Mouse (Mus musculus): ENCODE data around the gene Map3k21. TPM values are rescaled to one million over a fixed set of nuclear protein-coding genes. Genes with fewer than 3 reads are reported as not detected.

Map3k21 gene
- total and polyA plus RNA-seq, 2 experiments = 2.6 to 3.9 TPM

- H3K36me3 ChIP-seq (ENCODE audit: control insufficient read depth, insufficient read depth, low read length) = no peaks in the 10 kb centered on the region
- 79% methylated on average over 9 of the region's 9 CpGs for WGBS
- no peaks in the 10 kb centered on the region for H3K79me2 ChIP-seq (ENCODE audit: control insufficient read depth, insufficient read depth, low read length)
- H3K4me1 ChIP-seq (ENCODE audit: control insufficient read depth, insufficient read depth, low read length) = no peaks in the 10 kb centered on the region
- peaks cover 5% of the 10 kb centered on the region for H3K27me3 ChIP-seq (ENCODE audit: control insufficient read depth, insufficient read depth, low read length)
- TF ChIP-seq POLR2A (IDR thresholded peaks at IDR 0.05; ENCODE audit: extremely low read depth, insufficient read depth, low read length) = no peak
- TF ChIP-seq CTCF (IDR thresholded peaks at IDR 0.05; ENCODE audit: low read depth, low read length) = no peak
- no peak overlapping the region for H3K27ac ChIP-seq (replicated peaks; ENCODE audit: insufficient read depth, low read depth, low read length)
- no peak for DNase-seq (ENCODE audit: extremely low read depth, low read depth, low spot score)
- H3K9ac ChIP-seq (ENCODE audit: low read depth, low read length) = no peak overlapping the region
- no peak overlapping the region for H3K4me3 ChIP-seq (ENCODE audit: insufficient read depth, low read depth, low read length)
Observed at GRCm38 (mm10) chr8:125993636-125994035, 83.4 kb downstream of the Map3k21 start.

GRCm38 (mm10) chr8:125995101-125995986 is 85.1 kb downstream of the Map3k21 start, which contains the start of gene Kcnk1:
TSS of gene Kcnk1 (plus strand) at chr8:125995170.
- no peak within 1 kb of the TSS for H3K27ac ChIP-seq (replicated peaks; ENCODE audit: insufficient read depth, low read depth, low read length)
- no peaks in the 10 kb centered on the region for H3K79me2 ChIP-seq (ENCODE audit: control insufficient read depth, insufficient read depth, low read length)
- H3K36me3 ChIP-seq (ENCODE audit: control insufficient read depth, insufficient read depth, low read length) = no peaks in the 10 kb centered on the region
- H3K9ac ChIP-seq (ENCODE audit: low read depth, low read length) = peak within 1 kb of the TSS; percentile 4; the same call in 1 of the 2 replicates
- TF ChIP-seq POLR2A (IDR thresholded peaks at IDR 0.05; ENCODE audit: extremely low read depth, insufficient read depth, low read length) (no peak), CTCF (IDR thresholded peaks at IDR 0.05; ENCODE audit: low read depth, low read length) (no peak)
- no peak for DNase-seq (ENCODE audit: extremely low read depth, low read depth, low spot score)
- H3K4me1 ChIP-seq (ENCODE audit: control insufficient read depth, insufficient read depth, low read length) = no peaks in the 10 kb centered on the region
- WGBS = 3% methylated on average over 73 of the region's 73 CpGs
- H3K27me3 ChIP-seq (ENCODE audit: control insufficient read depth, insufficient read depth, low read length) = peaks cover 8% of the 10 kb centered on the region
- H3K4me3 ChIP-seq (ENCODE audit: insufficient read depth, low read depth, low read length) = peak within 1 kb of the TSS; percentile 32; the same call in 1 of the 2 replicates

- Histone ChIP-seq H3K27ac (replicated peaks; ENCODE audit: insufficient read depth, low read depth, low read length) (no peak overlapping the region), H3K79me2 (ENCODE audit: control insufficient read depth, insufficient read depth, low read length) (no peaks in the 10 kb centered on the region), H3K4me3 (ENCODE audit: insufficient read depth, low read depth, low read length) (no peak overlapping the region), H3K36me3 (ENCODE audit: control insufficient read depth, insufficient read depth, low read length) (no peaks in the 10 kb centered on the region), H3K4me1 (ENCODE audit: control insufficient read depth, insufficient read depth, low read length) (no peaks in the 10 kb centered on the region), H3K27me3 (ENCODE audit: control insufficient read depth, insufficient read depth, low read length) (peaks cover 8% of the 10 kb centered on the region), H3K9ac (ENCODE audit: low read depth, low read length) (no peak overlapping the region)
- WGBS = 15% methylated on average over 14 of the region's 14 CpGs
- DNase-seq (ENCODE audit: extremely low read depth, low read depth, low spot score) = no peak
- no peak for TF ChIP-seq POLR2A (IDR thresholded peaks at IDR 0.05; ENCODE audit: extremely low read depth, insufficient read depth, low read length)
- no peak for TF ChIP-seq CTCF (IDR thresholded peaks at IDR 0.05; ENCODE audit: low read depth, low read length)
Observed at GRCm38 (mm10) chr8:125996031-125996839, 86.0 kb downstream of the Map3k21 start.

- H3K4me1 ChIP-seq (ENCODE audit: control insufficient read depth, insufficient read depth, low read length) = no peaks in the 10 kb centered on the region
- DNase-seq (ENCODE audit: extremely low read depth, low read depth, low spot score) = no peak
- H3K79me2 ChIP-seq (ENCODE audit: control insufficient read depth, insufficient read depth, low read length) = no peaks in the 10 kb centered on the region
- H3K4me3 ChIP-seq (ENCODE audit: insufficient read depth, low read depth, low read length) = no peak overlapping the region
- H3K9ac ChIP-seq (ENCODE audit: low read depth, low read length) = no peak overlapping the region
- H3K27ac ChIP-seq (replicated peaks; ENCODE audit: insufficient read depth, low read depth, low read length) = no peak overlapping the region
- H3K27me3 ChIP-seq (ENCODE audit: control insufficient read depth, insufficient read depth, low read length) = peaks cover 8% of the 10 kb centered on the region
- WGBS = 19% methylated on average over 6 of the region's 6 CpGs
- TF ChIP-seq CTCF (IDR thresholded peaks at IDR 0.05; ENCODE audit: low read depth, low read length) (no peak), POLR2A (IDR thresholded peaks at IDR 0.05; ENCODE audit: extremely low read depth, insufficient read depth, low read length) (no peak)
- H3K36me3 ChIP-seq (ENCODE audit: control insufficient read depth, insufficient read depth, low read length) = no peaks in the 10 kb centered on the region
Observed at GRCm38 (mm10) chr8:125996980-125997379, 86.7 kb downstream of the Map3k21 start.

Other genes starting within 250 kb of the Map3k21 start
- gene Map10, start 240.6 kb upstream of the Map3k21 start, total RNA-seq (2014; rRNA removed) = 0.40 and 0.55 TPM in 2 replicates
- 0.09 and 0.14 TPM in 2 replicates for gene Map10, start 240.6 kb upstream of the Map3k21 start, polyA plus RNA-seq (2012; rRNA removed)
- 10.9 and 12.3 TPM in 2 replicates for gene Ntpcr, start 180.5 kb upstream of the Map3k21 start, total RNA-seq (2014; rRNA removed)
- gene Ntpcr, start 180.5 kb upstream of the Map3k21 start, polyA plus RNA-seq (2012; rRNA removed) = 11.4 and 13.7 TPM in 2 replicates
- 0.07 TPM in 1 of 2 replicates, not detected in the other for gene Pcnx2, start 12.1 kb upstream of the Map3k21 start, total RNA-seq (2014; rRNA removed)
- gene Pcnx2, start 12.1 kb upstream of the Map3k21 start, polyA plus RNA-seq (2012; rRNA removed) = 0.05 and 0.21 TPM in 2 replicates
- gene Kcnk1, start 84.7 kb downstream of the Map3k21 start, total RNA-seq (2014; rRNA removed) = 0.20 and 0.28 TPM in 2 replicates
- 0.11 and 0.17 TPM in 2 replicates for gene Kcnk1, start 84.7 kb downstream of the Map3k21 start, polyA plus RNA-seq (2012; rRNA removed)